Mouse (Mus musculus) forebrain, embryonic 13.5 days (tissue): ENCODE measurements around the gene Spint5. TPM values are rescaled to one million over a fixed set of nuclear protein-coding genes. Genes with fewer than 3 reads are reported as not detected.
A peak's percentile ranks its signal among the peaks of the same experiment; 100 is the strongest.

Experiments
- ATAC-seq: fragments of 200-750 bp; cut with Nextera tagmentation; 2 replicates; pipeline ENCODE4 v1.8.0; 2017
- H3K27ac ChIP-seq: fragments of 300-500 bp; sonication (generic); 2 replicates; pipeline ENCODE4 v1.5.1; 2015; ENCODE audit warnings: inconsistent platforms, mild to moderate bottlenecking, moderate library complexity
- H3K27me3 ChIP-seq: fragments of 300-500 bp; sonication (generic); 2 replicates; pipeline ENCODE4 v1.6.1; 2015; ENCODE audit warnings: mild to moderate bottlenecking, inconsistent platforms
- H3K36me3 ChIP-seq: fragments of 300-500 bp; sonication (generic); 2 replicates; pipeline ENCODE4 v1.6.1; 2015; ENCODE audit warnings: mild to moderate bottlenecking, inconsistent platforms; ENCODE audit not compliant: poor library complexity, severe bottlenecking
- H3K4me1 ChIP-seq: fragments of 300-500 bp; sonication (generic); 2 replicates; pipeline ENCODE4 v1.6.1; 2015; ENCODE audit warnings: inconsistent platforms
- H3K4me2 ChIP-seq: fragments of 300-500 bp; sonication (generic); 2 replicates; pipeline ENCODE4 v1.6.1; 2015; ENCODE audit warnings: inconsistent platforms, mild to moderate bottlenecking, moderate library complexity
- H3K4me3 ChIP-seq: fragments of 300-500 bp; sonication (generic); 2 replicates; pipeline ENCODE4 v1.5.1; 2015; ENCODE audit warnings: mild to moderate bottlenecking, inconsistent platforms
- H3K9ac ChIP-seq: fragments of 300-500 bp; sonication (generic); 2 replicates; pipeline ENCODE4 v1.6.1; 2015; ENCODE audit warnings: mild to moderate bottlenecking, inconsistent platforms
- H3K9me3 ChIP-seq: fragments of 300-500 bp; sonication (generic); replicated peaks from 2 replicates; pipeline ENCODE4 v1.6.1; 2016; ENCODE audit warnings: inconsistent platforms
- WGBS: fragments of 180-500 bp; shearing (Covaris S2); methylation state at CpG from one replicate; pipeline ENCODE4 v1.1.7; 2015; 5-methylcytosine and 5-hydroxymethylcytosine counted together
- polyA plus RNA-seq: library from polyadenylated mRNA; unstranded; fragments of >200 nt; fragmentation: Nextera tagmentation; extraction: Ambion mirVana; gene quantifications from 2 replicates; pipeline ENCODE4 v1.2.1, GENCODE M21; 2015

Gene Spint5
- not detected in 2 replicates for polyA plus RNA-seq

DNA sequence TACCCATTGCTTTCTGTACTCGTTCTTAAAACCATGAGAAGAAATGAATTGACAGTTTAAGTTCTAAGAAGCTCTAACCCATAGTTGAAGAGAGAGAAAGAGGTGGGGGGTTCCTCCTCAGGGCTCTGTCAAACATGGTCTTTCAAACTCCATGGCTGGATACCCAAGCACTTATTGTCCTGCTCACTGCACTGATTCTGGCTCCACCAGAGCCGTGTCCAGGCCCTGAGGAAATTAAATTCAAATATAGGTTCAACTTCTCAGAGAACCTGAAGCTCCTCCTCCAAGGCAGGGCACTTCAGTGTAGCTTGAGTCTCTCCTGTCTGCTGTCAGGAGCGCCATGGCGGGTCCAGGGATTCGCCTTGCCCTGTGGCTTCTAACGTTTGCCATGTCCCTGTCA is at the start of gene Spint5:
Spint5 (plus strand) TSS at position 301 of the 400 bp plus-strand sequence.
- ATAC-seq, result no peak
- H3K27ac ChIP-seq, result no peak within 1 kb of the TSS
- no peak within 1 kb of the TSS for H3K4me2 ChIP-seq
- H3K9ac ChIP-seq, result no peak within 1 kb of the TSS
- no peaks in the 10 kb centered on the region for H3K36me3 ChIP-seq
- H3K27me3 ChIP-seq, result no peaks in the 10 kb centered on the region
- no peaks in the 10 kb centered on the region for H3K4me1 ChIP-seq
- no peak within 1 kb of the TSS for H3K4me3 ChIP-seq
- no peaks in the 10 kb centered on the region for H3K9me3 ChIP-seq
- WGBS, result 85% methylated on average over 6 of the region's 6 CpGs

GRCm38 (mm10) chr2:164670261-164670660 is 44.8 kb upstream of the Spint5 start:
- H3K4me3 ChIP-seq, result no peak overlapping the region
- WGBS, result 90% methylated on average over 5 of the region's 5 CpGs
- no peak overlapping the region for H3K27ac ChIP-seq

GRCm38 (mm10) chr2:164670938-164671337 is 44.2 kb upstream of the Spint5 start:
- WGBS, result 41% methylated on average over 1 of the region's 1 CpGs
- no peak overlapping the region for H3K9ac ChIP-seq
- no peaks in the 10 kb centered on the region for H3K4me1 ChIP-seq
- no peak overlapping the region for H3K27ac ChIP-seq
- H3K4me2 ChIP-seq, result no peak overlapping the region
- no peak overlapping the region for H3K4me3 ChIP-seq
- H3K9me3 ChIP-seq, result 0 out of 2 replicates have a peak, but pooled peaks cover 3% of the 10 kb centered on the region
- no peaks in the 10 kb centered on the region for H3K36me3 ChIP-seq
- no peaks in the 10 kb centered on the region for H3K27me3 ChIP-seq
- ATAC-seq, result no peak

More at GRCm38 (mm10) chr2:164670261-164670660, 44.8 kb upstream of the Spint5 start:
- Histone ChIP-seq H3K27me3 (no peaks in the 10 kb centered on the region), H3K9me3 (0 out of 2 replicates have a peak, but pooled peaks cover 3% of the 10 kb centered on the region), H3K9ac (no peak overlapping the region), H3K4me2 (no peak overlapping the region), H3K36me3 (no peaks in the 10 kb centered on the region), H3K4me1 (no peaks in the 10 kb centered on the region)
- ATAC-seq, result no peak

DNA sequence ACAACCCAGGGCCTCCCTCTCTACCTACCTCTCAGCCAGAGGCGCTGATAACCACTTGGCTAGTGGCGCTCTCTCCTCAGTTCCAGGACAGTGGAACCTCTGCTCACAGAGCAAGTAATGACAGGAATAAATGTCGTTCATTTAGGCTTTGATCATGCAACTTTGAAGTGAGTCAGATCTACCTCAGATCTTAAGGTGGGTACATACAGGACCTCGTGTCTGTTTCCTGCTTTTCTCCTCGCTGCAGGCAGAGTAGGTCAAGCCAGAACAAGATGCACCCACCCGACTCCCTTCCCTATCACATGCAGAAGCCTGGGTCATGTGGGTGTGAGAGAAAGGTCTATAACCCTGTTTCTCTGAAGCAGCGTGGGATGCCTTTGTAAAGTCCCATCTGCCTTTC is 41.1 kb upstream of the Spint5 start, which contains the start of gene Wfdc11:
Wfdc11 (minus strand) TSS at position 101 of the 400 bp plus-strand sequence.
- Histone ChIP-seq H3K4me3 (no peak within 1 kb of the TSS), H3K27me3 (no peaks in the 10 kb centered on the region), H3K27ac (no peak within 1 kb of the TSS), H3K9me3 (no peaks in the 10 kb centered on the region), H3K4me1 (0 out of 2 replicates have a peak, but pooled peaks cover 6% of the 10 kb centered on the region), H3K4me2 (no peak within 1 kb of the TSS), H3K9ac (no peak within 1 kb of the TSS), H3K36me3 (no peaks in the 10 kb centered on the region)
- 87% methylated on average over 7 of the region's 7 CpGs for WGBS
- ATAC-seq, result no peak

DNA sequence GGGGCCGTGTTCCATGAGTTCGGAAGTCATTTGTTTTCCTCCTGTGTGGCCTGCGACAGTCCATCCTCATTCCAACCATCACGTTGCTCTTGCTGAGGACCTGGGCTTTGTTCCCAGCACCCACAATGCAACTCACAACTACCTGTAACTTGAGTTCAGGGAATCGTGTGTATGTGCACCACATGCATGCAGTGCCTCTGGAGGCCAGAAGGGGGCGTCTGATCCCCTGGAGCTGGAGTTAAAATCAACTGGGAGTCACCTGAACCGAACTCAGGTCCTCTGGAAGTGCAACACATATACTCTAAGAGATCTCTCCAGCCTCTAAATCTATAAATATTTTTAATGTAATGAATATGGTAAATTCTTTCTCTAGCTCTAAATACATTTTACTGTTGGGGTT is 39.0 kb upstream of the Spint5 start:
- Histone ChIP-seq H3K4me3 (no peak overlapping the region), H3K27me3 (no peaks in the 10 kb centered on the region), H3K4me1 (0 out of 2 replicates have a peak, but pooled peaks cover 11% of the 10 kb centered on the region), H3K36me3 (no peaks in the 10 kb centered on the region), H3K9ac (no peak overlapping the region), H3K4me2 (no peak overlapping the region), H3K27ac (no peak overlapping the region), H3K9me3 (no peaks in the 10 kb centered on the region)
- ATAC-seq, result no peak
- 73% methylated on average over 7 of the region's 7 CpGs for WGBS

GRCm38 (mm10) chr2:164676916-164677685 is 38.0 kb upstream of the Spint5 start:
- Histone ChIP-seq H3K27ac (no peak overlapping the region), H3K4me1 (0 out of 2 replicates have a peak, but pooled peaks cover 11% of the 10 kb centered on the region), H3K36me3 (no peaks in the 10 kb centered on the region), H3K9ac (no peak overlapping the region), H3K27me3 (no peaks in the 10 kb centered on the region), H3K4me3 (no peak overlapping the region), H3K4me2 (no peak overlapping the region), H3K9me3 (no peaks in the 10 kb centered on the region)
- ATAC-seq, result no peak
- 91% methylated on average over 16 of the region's 16 CpGs for WGBS

DNA sequence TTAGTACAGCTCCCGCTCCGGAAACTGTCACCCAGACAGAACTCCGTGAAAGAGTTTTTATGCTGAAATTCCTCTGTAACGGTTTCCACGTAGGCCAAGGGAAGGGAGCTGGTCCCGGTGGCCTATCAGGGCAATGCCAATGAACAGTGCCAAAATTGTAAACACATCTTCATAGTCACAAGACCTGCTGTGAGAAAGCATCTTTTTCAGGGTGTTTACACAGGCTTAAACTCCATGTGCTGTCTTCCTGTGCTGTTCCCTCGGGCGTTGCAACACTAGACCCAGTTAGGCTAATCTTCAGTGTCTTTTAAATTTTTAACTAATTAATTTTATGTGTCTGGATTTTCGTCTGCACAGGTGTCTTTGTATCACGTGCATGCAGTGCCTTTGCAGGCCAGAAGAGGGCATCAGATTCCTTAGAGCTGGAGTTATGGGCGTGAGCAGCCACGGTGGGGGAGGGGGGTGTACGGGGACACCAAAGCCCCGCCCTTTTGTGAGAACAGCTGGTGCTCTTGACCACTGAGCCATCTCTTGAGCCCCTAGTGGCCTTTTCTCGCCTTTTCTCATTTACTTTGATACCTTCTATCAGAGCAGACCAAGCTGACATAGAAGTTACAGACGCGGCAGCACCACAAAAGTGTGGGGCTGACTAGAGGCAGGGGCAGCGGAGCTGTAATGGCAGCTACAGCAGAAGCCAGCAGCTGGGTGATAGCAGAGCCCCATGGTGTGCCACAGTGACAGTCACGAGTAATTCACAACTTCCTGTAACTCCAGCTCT is 36.1 kb upstream of the Spint5 start:
- H3K36me3 ChIP-seq, result no peaks in the 10 kb centered on the region
- H3K4me2 ChIP-seq, result peak overlapping the region; percentile 58
- peak; percentile 55; the same call in 1 of the 2 replicates for ATAC-seq
- no peaks in the 10 kb centered on the region for H3K9me3 ChIP-seq
- no peaks in the 10 kb centered on the region for H3K27me3 ChIP-seq
- 0 out of 2 replicates have a peak, but pooled peaks cover 11% of the 10 kb centered on the region for H3K4me1 ChIP-seq
- WGBS, result 19% methylated on average over 19 of the region's 19 CpGs
- no peak overlapping the region for H3K9ac ChIP-seq
- H3K4me3 ChIP-seq, result peak overlapping the region; percentile 29
- no peak overlapping the region for H3K27ac ChIP-seq

DNA sequence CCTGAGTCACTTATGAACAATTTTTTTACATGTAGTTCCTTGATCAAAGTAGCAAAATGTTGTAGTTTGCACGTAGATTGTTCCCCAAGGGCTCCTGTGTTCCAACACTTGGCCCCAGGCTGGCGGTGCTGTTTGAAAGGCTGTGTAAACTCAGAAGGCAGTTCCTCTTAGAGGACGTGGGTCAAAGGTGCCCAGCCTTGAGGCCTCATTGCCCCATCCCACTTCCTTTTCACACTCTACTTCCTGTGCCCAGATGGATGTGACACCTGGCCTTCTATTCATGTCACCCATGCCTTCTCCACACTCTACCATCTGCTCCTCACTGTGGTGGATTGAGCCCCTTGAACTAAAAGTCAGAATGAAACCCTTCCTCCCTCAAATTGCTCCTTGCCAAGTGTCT is 35.2 kb upstream of the Spint5 start:
- no peak for ATAC-seq
- no peaks in the 10 kb centered on the region for H3K27me3 ChIP-seq
- 71% methylated on average over 3 of the region's 3 CpGs for WGBS
- H3K9me3 ChIP-seq, result no peaks in the 10 kb centered on the region
- H3K4me2 ChIP-seq, result no peak overlapping the region
- no peaks in the 10 kb centered on the region for H3K36me3 ChIP-seq
- no peak overlapping the region for H3K9ac ChIP-seq
- no peak overlapping the region for H3K27ac ChIP-seq
- H3K4me1 ChIP-seq, result 0 out of 2 replicates have a peak, but pooled peaks cover 11% of the 10 kb centered on the region
- H3K4me3 ChIP-seq, result no peak overlapping the region

- Histone ChIP-seq H3K36me3 (no peaks in the 10 kb centered on the region), H3K4me3 (no peak within 1 kb of the TSS)
Measured at GRCm38 (mm10) chr2:164684807-164685206, 30.3 kb upstream of the Spint5 start, which contains the start of gene Wfdc13. Wfdc13 (plus strand) TSS chr2:164685107.

GRCm38 (mm10) chr2:164698201-164698600 is 16.9 kb upstream of the Spint5 start, which contains the start of gene Spint4:
Spint4 (plus strand) TSS chr2:164698501.
- WGBS, result 76% methylated on average over 4 of the region's 4 CpGs
- Histone ChIP-seq H3K36me3 (no peaks in the 10 kb centered on the region), H3K27me3 (0 out of 2 replicates have a peak, but pooled peaks cover 3% of the 10 kb centered on the region), H3K27ac (no peak within 1 kb of the TSS), H3K9ac (no peak within 1 kb of the TSS), H3K4me2 (no peak within 1 kb of the TSS), H3K4me3 (no peak within 1 kb of the TSS), H3K9me3 (no peaks in the 10 kb centered on the region), H3K4me1 (no peaks in the 10 kb centered on the region)
- ATAC-seq, result no peak

More at GRCm38 (mm10) chr2:164684807-164685206, 30.3 kb upstream of the Spint5 start, which contains the start of gene Wfdc13:
- Histone ChIP-seq H3K9ac (no peak within 1 kb of the TSS), H3K4me1 (no peaks in the 10 kb centered on the region), H3K27ac (no peak within 1 kb of the TSS), H3K4me2 (no peak within 1 kb of the TSS), H3K27me3 (no peaks in the 10 kb centered on the region), H3K9me3 (no peaks in the 10 kb centered on the region)
- ATAC-seq, result no peak
- 82% methylated on average over 3 of the region's 3 CpGs for WGBS

DNA sequence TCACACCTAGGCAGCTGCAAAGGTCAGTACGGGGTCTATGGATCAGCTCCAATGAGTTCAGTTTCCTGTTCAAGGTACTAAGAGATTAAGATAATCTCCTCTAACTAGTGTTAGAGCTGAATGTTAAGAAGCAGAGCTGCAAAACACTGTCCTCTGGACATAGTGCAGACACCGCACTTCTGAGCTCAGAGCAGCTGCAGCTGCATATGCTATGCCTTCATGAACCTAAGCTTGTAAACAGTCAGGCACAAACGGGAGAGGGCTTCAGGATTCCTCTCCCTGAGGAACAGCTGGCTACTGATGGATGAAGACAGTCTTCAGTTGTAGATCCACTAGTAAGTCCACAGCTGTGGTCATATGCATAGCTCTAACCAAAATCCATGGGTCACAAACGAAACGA is 14.1 kb upstream of the Spint5 start:
- no peaks in the 10 kb centered on the region for H3K4me1 ChIP-seq
- no peak overlapping the region for H3K9ac ChIP-seq
- no peak overlapping the region for H3K4me2 ChIP-seq
- 79% methylated on average over 5 of the region's 5 CpGs for WGBS
- no peaks in the 10 kb centered on the region for H3K9me3 ChIP-seq
- no peak overlapping the region for H3K4me3 ChIP-seq
- no peaks in the 10 kb centered on the region for H3K36me3 ChIP-seq
- H3K27me3 ChIP-seq, result no peaks in the 10 kb centered on the region
- H3K27ac ChIP-seq, result no peak overlapping the region
- no peak for ATAC-seq

DNA sequence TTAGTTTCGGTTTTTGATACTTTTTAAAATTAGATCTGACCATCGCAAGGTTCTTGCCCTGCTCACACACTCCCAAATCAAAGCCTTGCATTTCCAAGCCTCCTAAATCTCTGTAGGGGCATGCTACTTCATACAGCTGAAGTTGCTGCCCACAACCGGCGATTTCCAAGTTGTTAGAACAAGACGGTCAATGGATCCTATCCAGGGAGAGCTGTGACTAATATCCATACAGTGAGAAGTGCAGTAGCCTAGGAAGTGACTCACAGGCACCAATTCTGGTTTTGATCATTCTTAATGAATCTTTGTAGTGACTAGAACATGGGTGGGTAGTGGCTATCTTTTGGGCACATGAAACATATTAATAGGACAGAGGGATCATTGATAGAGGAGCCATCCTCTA is 13.3 kb upstream of the Spint5 start:
- Histone ChIP-seq H3K36me3 (no peaks in the 10 kb centered on the region), H3K27me3 (no peaks in the 10 kb centered on the region), H3K4me2 (no peak overlapping the region), H3K9ac (no peak overlapping the region), H3K4me3 (no peak overlapping the region), H3K27ac (no peak overlapping the region), H3K9me3 (no peaks in the 10 kb centered on the region), H3K4me1 (no peaks in the 10 kb centered on the region)
- no peak for ATAC-seq
- WGBS, result 91% methylated on average over 5 of the region's 5 CpGs
